Mouse (Mus musculus): Measurements from ENCODE around the gene Eif4e1b.
"Not testable (repeated sequence)": the region's sequence is repeated elsewhere in the genome, so short reads cannot be mapped to it uniquely, and the experiment has no call there.

Eif4e1b gene

DNA sequence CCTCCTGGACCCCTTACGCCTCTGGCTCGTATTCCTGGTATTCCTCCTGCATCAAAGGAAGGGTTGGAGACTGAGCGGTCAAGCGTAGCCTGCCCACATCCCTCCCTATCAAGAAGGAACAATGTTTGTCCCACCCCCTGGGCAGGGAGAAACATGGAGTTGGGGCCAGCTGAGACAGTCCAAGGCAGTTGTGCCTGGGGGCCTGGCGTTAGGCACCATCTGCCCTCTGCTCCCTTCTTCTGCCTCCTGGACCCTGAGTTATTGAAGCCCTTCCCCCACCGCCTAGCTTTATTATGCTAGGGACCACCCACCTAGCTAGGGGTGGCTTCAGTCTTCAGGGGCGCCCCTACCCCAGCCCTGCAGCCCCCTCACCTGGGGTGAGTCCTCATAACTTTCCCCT, 24.3 kb upstream of the Eif4e1b start:
- DNase-seq (ENCODE audit: low spot score), result no peak

DNA sequence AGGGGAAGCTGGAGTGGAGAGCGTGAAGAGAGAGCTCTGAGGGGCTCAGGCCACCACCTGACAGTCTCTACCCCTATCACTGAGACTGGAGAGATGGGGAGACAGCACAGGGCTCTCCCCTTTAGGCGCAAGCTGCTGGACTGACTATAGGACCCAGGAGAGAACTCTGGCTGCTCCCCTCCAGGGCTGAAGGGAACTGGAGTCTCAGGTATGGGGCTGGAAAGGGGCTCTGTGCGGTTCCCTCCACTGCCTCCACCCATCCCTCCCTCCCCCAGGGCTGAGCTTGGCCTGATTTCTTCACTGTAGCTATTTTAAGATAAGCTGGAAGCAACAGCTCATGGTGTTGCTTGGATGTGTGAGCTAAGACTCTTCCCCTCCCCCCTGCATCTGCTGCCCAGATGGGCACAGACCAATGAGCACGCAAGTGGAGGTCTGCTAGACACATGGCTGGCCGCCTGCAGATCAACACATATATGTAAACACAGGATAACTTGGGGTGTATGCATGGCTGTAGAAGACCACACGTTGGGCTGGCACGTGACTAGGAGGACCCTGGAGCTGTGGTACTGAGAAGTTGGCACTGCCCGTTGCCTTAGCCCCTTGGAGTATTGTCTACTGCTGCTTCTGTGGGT, 23.5 kb upstream of the Eif4e1b start:
- peak; percentile 80 for DNase-seq (ENCODE audit: low spot score)

- no peak for DNase-seq (ENCODE audit: low spot score)
Observed at GRCm38 (mm10) chr13:54760906-54761305, 22.9 kb upstream of the Eif4e1b start.

GRCm38 (mm10) chr13:54765281-54766191, 18.3 kb upstream of the Eif4e1b start:
- no peak for DNase-seq (ENCODE audit: low spot score)

- no peak for DNase-seq (ENCODE audit: low spot score)
Observed at GRCm38 (mm10) chr13:54766192-54766768, 17.5 kb upstream of the Eif4e1b start, which contains the start of gene Sncb. Sncb (minus strand) TSS chr13:54766595.

GRCm38 (mm10) chr13:54767012-54767411, 16.8 kb upstream of the Eif4e1b start:
- DNase-seq (ENCODE audit: low spot score), result no peak

- DNase-seq (ENCODE audit: low spot score), result no peak
Observed at GRCm38 (mm10) chr13:54780592-54780991, 3.2 kb upstream of the Eif4e1b start.

DNA sequence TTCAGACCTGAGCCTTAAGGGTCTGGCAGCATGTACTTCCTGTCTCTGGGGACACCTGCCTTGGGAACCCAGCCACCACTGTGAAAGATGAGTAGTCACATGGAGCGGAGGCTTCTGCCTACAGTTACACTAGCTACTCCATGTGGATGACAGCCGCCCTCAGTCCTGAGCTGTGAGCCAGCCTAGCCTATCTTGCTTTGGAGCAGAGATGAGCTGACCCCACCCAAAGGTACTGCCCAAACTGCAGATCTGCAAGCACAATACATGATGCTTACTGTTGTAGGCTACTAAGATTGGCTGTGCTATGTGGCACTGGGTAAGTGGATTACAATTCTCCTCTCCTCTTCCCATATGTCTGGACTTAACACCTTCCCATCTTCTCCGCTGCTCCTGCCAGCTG, 2.7 kb upstream of the Eif4e1b start:
- no peak for DNase-seq (ENCODE audit: low spot score)

DNA sequence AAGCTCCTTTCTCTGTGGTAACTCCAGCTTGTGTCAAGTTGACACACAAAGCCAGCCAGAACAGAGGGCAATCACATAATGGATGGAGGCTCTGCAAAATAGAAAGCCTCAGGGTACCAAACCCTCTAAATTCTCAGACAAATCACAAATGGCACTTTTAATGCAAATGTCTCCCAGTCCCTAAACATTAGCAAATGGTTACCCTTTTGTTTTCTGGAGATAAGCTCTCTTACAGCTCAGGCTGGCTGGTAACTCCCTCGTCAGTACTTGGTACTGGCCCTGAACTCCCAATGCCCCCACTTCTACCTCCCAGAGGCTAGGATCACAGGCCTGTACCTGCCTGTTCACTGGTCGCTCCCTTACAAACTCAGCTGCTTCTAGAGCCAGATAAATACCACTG, 563 bp upstream of the Eif4e1b start:
- no peak for DNase-seq (ENCODE audit: low spot score)

DNA sequence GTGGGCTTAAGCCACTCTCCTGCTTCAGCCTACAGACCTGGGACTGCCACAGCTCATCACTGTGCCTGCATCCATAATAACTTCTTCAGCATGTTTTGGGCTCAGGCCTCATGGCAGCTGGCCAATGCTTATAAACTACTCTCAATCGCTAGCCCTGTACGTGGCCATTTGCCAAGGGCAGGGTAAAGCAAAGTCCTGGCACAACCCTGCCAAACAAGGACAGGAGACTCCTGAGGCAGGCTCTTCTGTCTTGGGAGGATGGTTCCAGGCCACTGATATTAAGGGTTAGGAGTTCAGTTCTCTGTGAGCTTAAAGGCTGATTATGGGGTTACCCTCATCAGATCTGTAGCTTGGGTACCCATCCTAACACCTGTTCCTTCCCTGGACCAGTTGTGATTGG, 3.8 kb downstream of the Eif4e1b start:
- DNase-seq (ENCODE audit: low spot score), result not testable (repeated sequence)

- DNase-seq (ENCODE audit: low spot score), result peak; percentile 86
Observed at GRCm38 (mm10) chr13:54788740-54789560, 5.2 kb downstream of the Eif4e1b start, which contains the start of gene Tspan17. Tspan17 (plus strand) TSS chr13:54789377.

GRCm38 (mm10) chr13:54789561-54790397, 6.0 kb downstream of the Eif4e1b start:
- no peak for DNase-seq (ENCODE audit: low spot score)

- no peak for DNase-seq (ENCODE audit: low spot score)
Observed at GRCm38 (mm10) chr13:54792259-54793230, 8.7 kb downstream of the Eif4e1b start.

- DNase-seq (ENCODE audit: low spot score), result no peak
Observed at GRCm38 (mm10) chr13:54794002-54794577, 10.3 kb downstream of the Eif4e1b start.

- no peak for DNase-seq (ENCODE audit: low spot score)
Observed at GRCm38 (mm10) chr13:54794843-54795242, 11.0 kb downstream of the Eif4e1b start.

GRCm38 (mm10) chr13:54797356-54797755, 13.6 kb downstream of the Eif4e1b start:
- peak; percentile 67 for DNase-seq (ENCODE audit: low spot score)

- DNase-seq (ENCODE audit: low spot score), result no peak
Observed at GRCm38 (mm10) chr13:54797861-54798643, 14.3 kb downstream of the Eif4e1b start.

GRCm38 (mm10) chr13:54798740-54799139, 14.9 kb downstream of the Eif4e1b start:
- no peak for DNase-seq (ENCODE audit: low spot score)

DNA sequence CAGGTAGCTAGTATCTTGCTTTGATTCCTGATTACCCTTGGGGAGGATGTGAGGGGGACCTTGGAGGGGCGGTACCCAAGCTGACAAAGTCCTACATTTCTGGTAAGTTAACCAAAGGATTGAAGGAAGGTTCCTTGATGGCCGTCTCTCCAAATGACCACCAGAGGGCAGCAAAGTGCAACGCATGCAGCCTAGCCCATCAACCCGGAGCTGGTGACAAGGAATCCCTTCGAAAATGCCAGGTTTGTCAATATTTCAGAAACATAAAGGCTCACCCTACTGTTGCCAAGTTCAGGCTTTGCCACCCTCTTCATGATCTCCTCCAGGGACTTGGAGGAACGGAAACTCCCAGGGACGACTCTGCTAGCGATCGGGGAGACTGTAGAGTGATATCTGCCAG, 15.9 kb downstream of the Eif4e1b start:
- peak; percentile 85 for DNase-seq (ENCODE audit: low spot score)

Measured in layer of hippocampus, adult 9-10 months (tissue).